Mouse (Mus musculus) brain, embryonic 14.5 days (tissue): ENCODE measurements around the gene Gng12.
"Not testable (repeated sequence)": the region's sequence is repeated elsewhere in the genome, so short reads cannot be mapped to it uniquely, and the experiment has no call there.

Source experiments
- CTCF ChIP-seq: fragments of 200-500 bp; IDR thresholded peaks from 2 replicates; pipeline ENCODE4 v1.5.1; 2012; ENCODE audit warnings: inconsistent platforms, mild to moderate bottlenecking, moderate library complexity, borderline replicate concordance; ENCODE audit not compliant: insufficient read depth, insufficient read length; ENCODE audit errors: extremely low read depth
- POLR2A ChIP-seq: fragments of 200-500 bp; IDR thresholded peaks from 2 replicates; pipeline ENCODE4 v1.6.1; 2012; ENCODE audit warnings: mild to moderate bottlenecking, inconsistent platforms, borderline replicate concordance; ENCODE audit not compliant: poor library complexity, insufficient read depth, insufficient read length, severe bottlenecking; ENCODE audit errors: extremely low read depth

GRCm38 (mm10) chr6:66877048-66877447 is 19.1 kb upstream of the Gng12 start:
- TF ChIP-seq CTCF, POLR2A: not testable (repeated sequence)
